Mouse (Mus musculus) cerebellum, adult 9-11 months (tissue): ENCODE measurements around the gene Gnmt.
A peak's percentile ranks its signal among the peaks of the same experiment; 100 is the strongest.

Experiments
- DNase-seq: peaks from one replicate; pipeline ENCODE4 v3.0.0; 2022

The Gnmt gene

DNA sequence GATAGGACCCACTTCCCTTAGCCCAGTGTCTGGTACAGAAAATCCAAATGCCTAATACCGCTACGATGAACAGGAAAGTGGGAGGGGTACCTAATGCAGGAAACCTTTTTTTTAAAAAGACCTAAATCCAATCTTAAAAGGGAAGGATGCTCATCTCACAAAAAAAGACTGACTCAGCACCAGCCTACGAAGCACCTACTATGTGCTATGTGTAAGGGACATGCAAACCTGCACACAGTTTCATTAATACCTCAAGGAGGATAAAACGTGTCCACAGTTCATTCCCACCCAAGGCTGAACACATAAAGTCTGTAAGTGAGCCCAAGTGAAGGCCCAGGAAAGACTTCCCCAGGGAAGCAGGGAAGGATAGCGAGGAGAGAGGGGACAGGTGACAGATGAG, 26.5 kb downstream of the Gnmt start:
- DNase-seq: no peak

DNA sequence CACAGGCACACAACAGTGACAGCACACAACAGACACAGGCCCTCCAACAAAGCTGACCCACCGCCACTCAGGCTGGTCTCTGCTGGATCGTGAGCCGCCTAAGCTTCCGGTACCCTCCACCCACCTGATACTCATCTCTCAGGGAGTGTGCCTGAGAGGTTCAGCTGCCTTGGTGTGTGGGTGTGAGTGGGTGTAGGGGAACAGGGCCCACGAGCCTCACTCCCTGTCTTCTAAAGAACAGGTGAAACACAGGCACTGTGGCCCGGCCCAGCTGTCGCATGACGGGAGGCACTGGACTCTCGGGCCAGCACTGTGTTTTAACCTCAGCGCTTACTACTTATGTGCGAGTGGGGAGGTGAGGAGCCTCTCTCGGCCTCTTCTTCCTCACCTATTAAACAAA, 26.9 kb downstream of the Gnmt start:
- DNase-seq: no peak

DNA sequence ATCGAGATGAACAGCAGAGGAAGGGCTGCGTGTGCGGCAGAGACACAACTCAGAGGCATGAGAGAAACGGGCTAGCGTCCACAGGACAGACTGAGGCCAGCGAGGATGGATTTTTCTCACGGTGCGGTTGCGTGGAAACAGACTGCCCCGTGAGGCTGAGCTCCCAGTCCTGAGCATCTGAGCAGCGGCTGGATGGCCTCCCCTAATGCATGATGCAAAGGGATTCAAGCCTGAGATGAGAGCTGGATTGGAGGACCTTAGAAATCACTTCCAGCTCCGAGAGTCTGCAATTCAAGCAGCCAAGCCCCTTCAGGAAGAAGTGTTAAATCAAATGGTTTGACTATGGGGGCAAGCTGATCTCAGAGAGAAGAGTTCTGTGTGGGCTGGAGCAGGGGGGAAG, 27.5 kb downstream of the Gnmt start:
- DNase-seq: no peak

DNA sequence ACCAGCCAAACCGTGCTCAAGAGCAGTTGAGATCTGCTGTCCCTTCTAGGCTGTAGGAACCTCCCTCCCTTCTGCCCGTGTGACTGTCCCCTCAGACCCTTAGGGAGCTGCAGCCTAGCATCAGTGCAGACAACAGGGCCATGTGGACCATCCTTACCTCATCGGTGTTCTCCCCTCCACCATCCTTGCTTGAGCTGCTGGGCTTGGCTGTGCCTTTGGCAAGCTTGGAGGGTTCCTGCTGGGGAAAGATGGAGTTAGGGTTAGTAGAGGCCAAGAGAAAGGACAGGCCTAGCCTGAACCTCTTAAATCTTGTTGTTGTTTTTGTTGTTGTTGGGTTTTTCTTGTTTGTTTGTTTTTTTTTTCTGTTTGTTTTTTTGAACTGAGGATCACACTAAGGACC, 29.1 kb downstream of the Gnmt start:
- DNase-seq: peak; percentile 73

DNA sequence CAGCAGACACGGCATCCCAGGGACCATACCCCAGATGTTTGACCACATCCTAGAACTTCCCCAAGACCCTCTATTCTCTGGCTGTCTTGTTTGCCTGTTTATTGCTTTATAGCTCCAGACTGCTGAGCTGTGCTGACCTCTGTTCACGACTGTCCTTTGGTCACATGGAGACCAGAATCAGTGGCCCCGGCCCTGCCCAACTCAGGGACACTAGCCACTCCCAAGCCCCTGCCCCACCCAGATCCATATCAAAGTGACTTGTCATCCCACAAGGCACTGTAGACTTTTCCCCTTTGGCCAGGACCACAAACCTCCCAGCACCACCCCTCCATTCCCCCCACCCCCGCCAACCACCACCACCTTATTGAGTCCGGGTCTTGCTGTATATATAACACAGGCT, 29.7 kb downstream of the Gnmt start:
- no peak for DNase-seq

DNA sequence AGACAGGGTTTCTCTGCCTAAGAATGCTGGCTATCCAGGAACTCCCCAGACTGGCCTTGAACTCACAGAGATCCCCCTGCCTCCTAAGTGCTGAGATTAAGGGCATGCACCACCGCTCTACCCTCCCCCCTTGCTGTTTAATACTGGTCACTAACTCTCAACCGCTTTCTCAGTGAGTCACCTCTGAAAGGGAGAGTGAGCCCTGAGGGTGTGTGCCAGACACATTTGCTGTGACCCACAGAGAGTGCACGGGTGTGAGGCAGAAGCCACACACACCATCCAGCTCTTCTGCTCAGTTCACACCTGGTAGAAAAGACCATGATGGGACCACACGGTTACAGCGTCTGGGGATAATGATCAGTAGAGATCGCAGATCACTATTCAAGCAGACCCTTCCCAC, 30.5 kb downstream of the Gnmt start:
- no peak for DNase-seq

DNA sequence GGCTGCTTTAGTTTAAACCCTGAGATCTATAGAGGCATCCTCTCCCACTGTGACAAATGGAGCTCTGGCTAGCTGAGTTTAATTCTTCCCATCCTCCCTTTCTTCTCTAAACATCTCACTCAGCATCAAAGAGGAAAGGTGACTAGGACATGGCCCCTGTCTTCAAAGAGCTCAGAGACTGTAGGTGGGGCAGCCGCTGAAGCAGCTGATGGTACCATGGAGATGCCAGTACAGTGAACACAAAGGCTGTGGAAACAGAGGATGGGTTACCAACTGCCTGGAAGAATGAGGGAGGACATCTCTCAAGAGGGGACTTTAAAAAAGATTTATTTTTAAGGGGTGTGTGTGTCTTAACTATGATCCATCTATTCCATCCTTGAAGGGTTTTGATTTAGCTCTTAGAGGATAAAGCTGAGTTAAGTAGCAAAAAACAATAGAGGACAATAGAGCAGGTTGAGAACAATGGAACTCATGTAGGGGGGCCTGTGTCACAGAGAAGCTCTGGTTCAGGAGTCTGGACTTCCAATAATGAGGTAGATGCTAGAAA, 34.4 kb downstream of the Gnmt start:
- DNase-seq: no peak

DNA sequence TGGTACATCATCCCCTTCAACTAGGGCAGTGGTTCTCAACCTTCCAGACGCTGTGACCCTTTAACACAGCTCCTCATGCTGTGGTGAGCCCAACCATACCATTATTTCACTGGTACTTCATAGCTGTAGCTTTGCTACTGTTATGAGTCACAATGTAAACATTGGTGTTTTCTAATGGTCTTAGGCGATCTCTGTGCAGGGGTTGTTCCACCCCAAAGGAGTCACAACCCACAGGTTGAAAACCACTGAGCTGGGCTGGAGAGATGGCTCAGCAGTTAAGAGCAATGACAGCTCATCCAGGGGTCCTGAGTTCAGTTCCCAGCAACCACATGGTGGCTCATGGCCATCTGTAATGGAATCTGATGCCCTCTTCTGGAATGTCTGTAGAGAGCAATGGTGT, 37.6 kb downstream of the Gnmt start:
- DNase-seq: no peak

DNA sequence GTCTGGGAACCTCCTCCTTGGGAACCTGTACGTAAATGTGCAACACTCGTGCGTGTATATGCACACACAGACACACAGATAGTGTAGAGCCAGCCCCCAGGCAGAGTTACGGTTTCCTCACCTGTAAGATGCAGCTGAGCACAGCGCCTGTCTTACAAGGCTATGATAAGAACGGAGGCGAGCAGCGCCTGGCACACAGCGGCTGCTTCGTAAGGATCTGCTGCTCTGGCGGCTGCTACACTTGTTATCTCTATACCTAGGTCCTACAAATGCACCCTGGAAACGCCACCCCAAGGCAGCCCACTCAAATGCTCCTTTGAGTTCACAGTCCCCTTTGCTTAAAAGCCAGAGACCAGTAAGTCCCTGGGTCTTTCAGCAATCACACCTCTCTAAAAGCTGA, 38.3 kb downstream of the Gnmt start:
- DNase-seq: no peak

DNA sequence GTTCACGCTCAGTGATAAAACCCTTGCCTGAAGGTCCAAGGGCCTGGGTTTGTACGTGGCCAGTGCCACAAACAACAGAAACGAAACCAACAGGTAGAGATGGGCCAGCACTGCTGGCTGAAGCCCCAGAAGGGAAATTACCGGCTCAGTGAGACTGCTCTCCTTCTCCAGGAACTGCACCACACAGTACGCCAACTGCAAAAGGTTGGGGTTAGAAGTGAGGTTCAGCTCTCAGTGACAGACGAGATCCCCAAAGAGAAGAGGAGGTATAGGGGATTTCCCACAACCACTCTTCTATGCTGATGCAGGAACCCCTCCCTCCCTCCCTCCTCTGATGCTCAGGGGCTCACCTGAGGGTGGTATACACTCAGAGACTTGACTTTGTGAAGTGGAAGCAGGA, 43.1 kb downstream of the Gnmt start:
- DNase-seq: no peak

DNA sequence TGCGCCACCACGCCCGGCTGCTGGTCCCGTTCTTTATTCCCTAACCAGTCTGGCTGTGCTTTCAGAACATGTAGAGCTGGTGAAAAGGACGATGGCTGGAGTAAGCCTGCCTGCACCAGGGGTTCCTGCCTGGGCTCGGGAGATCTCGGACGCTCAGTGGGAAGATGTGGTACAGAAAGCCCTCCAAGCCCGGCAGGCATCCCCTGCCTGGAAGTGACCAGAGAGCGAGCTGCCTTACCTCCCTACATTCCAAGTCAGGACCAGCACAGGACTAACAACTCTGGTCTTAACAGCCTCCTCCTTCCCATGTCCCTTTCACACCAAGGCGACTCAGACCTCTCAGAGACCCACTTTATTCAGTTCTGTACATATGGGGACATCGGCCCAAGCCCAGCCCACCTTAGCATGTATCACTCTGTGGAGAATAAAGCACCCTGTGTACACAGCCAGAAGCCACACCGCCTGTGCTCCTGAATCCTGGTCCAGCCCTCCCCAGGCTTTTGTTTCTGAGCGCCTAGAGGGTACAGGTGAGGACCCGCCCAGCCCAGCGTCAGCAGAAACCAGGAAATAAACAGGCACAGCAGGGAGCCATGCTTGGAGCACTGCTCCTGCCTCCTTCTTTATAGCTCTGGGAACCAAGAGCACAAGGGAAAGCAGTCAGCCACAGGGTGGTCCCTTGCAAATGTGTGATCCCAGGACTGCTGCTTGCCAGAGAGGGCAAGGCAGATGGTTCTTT, 46.1 kb downstream of the Gnmt start:
- peak; percentile 62 for DNase-seq

DNA sequence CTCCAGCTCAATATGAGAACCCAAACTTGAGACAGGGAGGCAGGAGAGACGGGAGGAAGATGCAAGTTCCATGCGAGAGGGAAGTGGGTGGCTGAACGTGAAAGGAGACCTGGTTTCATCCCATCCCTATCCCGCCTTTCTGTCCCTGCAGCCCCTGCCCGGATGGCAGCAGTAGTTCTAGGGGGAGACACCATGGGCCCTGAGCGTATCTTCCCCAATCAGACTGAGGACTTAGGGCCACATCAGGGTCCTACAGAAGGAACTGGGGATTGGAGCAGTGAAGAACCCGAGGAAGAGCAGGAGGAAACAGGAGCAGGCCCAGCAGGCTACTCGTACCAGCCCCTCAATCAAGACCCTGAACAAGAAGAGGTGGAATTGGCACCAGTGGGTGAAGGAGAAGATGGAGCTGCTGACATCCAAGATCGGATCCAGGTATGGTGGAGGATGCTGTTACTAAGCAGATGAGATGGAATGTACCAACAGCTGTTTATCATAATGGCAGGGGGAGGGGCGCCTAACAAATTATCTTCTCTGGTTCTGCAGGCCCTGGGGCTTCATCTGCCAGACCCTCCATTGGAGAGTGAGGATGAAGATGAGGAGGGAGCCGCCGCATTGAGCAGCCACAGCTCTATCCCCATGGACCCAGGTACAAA, 47.4 kb downstream of the Gnmt start:
- peak; percentile 69 for DNase-seq

DNA sequence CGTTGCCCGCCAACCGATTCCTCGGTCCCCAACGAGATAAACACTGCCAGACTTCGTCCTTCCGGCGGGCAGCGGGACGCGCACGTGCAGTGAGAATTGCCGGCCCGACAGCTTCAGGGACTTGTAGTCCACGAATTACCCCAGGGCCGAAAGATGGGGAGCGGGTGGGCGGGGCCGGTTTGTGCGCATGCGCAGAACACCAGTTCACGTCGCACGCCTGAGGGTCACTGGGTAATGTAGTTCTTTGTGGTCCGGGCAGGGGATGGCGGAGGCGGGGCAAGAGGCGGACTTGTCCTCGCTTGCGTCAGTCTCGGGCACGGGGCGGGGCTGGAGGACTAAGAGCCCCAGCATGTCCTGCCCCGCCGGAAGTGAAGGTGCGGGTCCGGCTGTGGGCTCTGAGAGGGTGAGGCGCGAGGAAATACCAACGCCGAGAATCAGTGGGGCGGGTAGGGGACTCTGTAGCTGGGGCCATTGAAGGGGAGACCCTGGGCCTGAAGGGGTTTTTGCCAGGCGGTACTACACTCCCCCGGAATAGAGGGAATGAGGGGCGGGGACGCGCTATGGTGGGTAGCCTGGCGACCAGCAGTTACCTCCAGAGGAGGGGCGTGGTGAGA, 48.1 kb downstream of the Gnmt start, which contains the start of gene Klhdc3:
Gene Klhdc3 (minus strand): TSS at position 155 of the 614 bp plus-strand sequence.
- DNase-seq: peak; percentile 99

DNA sequence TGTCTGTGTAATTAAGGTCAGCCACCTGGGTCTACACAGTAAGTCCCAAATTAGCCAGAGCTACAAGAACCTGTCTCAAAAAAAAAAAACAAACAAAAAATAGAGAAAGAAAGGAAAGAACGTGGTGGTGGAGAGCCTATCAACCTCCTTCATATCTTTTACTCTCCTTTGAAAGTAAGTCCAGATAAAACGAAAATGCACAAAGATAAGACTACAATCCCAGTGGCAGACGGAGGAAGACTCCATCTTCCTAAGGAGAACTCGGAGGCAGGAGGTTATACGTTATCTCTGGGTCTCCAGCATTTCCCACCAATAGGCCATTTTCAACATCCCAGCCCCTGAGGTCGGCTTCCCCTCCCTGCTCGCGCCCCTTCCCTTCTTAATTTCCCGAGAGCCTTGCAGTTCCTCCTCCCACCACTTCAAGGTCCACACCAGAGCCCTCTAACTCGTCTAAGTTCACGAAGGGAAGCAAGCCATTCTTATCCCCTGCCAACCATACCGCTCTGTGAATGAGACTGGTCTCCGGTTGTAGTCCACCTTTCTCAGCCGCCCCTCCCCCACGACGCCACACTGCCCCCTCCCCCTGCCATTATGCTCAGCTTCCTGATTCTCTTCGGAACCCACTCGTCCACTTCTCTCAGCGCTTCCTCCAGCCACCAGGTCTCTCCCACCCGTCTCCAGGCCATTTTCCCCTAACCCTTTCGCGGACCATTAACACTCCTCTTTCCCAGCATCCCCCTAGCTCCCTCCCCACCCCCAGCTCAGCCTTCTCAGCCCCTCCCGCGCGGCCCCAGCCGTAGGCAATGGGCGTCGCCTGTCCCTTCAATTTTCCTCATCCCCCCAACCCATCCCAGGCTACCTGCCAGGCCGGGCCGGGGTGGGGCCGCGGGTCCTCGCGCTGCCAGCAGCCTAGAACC, 48.9 kb downstream of the Gnmt start:
- DNase-seq: no peak

DNA sequence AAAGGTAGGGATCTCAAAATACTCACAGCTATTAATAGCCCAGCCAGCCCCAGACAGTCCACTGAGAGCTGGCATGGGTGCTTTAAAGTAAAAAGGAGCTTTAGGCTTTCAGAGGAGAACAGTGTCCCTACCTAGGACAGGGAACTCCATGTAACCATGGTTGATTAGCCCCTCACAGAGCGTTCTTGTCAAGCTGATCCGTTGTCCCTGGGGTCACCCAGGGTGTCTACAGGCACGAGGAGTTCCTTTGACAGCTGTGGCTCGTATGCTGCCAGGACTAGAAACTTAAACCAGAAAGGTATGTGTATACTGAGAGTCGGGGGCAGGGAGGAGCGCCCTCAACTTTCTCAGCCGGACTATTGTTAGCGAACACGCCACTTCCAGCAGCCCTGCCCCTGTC, 50.1 kb downstream of the Gnmt start:
- DNase-seq: no peak

DNA sequence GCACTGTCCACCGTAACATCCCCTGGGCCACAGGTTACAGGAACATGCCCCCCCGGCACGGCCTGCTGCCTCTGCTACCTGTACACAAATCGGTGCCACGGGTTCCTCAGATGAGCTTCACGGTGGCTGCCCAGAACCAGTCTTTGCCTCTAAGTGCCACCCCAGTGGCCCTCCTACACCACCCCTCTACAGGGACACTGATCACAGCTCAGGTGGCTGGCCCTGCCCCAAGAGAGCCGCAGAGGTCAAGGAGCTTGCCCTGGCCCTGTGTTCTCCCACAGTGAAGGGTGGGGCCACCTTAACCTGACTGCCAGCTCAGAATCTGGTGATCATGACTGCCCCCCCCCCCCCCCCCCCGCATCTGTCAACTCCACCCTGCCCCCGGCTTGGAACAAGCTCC, 50.6 kb downstream of the Gnmt start, which contains the start of gene Mea1:
Gene Mea1 (plus strand): TSS at position 378 of the 400 bp plus-strand sequence.
- no peak for DNase-seq
